Mouse (Mus musculus): ENCODE measurements around the gene Actl10.
A peak's percentile ranks its signal among the peaks of the same experiment; 100 is the strongest.

The Actl10 gene

GRCm38 (mm10) chr2:154581421-154581820, 29.8 kb downstream of the Actl10 start:
- DNase-seq (ENCODE audit: low spot score in 2 of 2), result no peak

DNA sequence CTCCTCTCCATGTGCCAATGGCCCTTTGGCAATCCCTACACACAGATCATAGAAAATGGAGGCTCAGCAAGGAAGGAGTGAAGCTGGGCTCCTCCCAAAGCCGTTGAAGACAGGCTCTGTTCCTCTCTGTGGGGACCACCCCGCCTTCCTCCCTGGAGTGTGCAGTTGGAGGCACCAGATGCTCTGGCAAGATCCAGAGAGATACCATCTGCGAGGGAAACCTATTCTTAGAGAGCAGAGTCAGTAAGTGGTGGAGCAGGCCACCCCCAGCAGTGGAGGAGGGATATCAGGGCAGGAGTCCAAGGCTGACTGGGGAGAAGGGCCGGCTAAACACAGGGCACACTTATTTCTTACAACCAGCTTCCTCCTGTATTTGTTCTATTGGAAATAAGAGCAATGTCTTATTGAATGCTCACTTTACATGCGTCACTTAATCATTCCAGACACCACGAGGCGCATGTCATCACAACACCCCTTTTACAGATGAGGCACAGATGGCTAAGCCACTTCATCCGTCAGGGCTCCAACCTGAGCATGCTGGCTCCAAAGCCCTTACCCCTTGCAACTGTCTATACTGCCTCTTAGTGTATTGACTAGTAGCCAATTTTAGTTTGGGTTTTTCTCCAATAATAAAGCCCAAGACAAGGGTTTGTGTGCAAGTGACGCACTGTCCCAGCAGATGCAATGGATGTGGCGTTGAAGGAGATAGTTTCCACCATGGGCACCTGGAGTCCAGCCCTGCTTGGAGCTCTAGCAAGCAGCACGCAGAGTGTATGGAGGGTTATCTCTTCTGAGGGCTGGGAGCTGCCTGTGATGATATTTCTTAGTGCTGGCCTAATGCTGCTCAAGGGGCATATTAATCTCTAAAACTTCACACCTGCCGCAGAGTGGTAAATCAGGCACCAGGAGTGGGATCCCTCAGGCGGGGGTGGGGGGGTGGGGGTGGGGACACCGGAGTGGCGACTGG, 32.6 kb downstream of the Actl10 start:
- no peak for DNase-seq (ENCODE audit: low spot score in 2 of 2)

GRCm38 (mm10) chr2:154584931-154585601, 33.5 kb downstream of the Actl10 start:
- no peak for DNase-seq (ENCODE audit: low spot score in 2 of 2)

DNA sequence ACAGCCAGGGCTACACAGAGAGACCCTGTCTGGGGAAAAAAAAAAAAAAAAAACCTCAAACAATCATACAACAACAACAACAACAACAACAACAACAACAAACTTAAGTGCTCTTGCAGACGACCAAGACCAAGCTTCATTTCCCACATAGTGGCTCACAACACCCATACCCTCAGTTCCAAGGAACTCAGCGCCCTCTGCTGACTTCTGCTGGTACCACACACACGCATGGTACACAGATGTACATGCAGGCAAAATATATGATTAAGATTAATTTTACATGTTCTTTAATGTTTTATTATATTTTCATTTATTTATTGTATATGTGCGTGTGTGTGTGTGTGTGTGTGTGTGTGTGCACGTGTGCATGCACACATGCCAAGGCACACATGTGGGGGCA, 34.8 kb downstream of the Actl10 start:
- peak in 1 of 2 experiments; percentile 29 for DNase-seq (ENCODE audit: low spot score in 2 of 2)

DNA sequence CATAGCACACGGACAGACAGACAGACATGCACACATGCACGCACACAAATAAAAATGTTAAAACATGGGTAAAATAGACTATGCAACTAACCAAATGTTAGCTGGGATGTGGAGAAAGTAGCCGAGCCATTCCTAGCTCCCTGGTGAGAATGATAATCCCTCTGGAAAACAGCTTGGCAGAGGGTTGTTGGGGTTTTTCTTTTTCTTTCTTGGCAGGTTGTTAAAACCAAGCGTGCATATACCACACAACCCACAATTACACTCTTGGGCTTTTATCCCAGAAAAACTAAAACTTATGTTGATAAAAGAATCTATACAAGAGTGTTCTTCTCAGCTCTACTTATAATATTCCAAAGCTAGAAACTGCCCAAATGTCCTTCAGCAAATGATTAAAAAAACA, 37.5 kb downstream of the Actl10 start:
- DNase-seq (ENCODE audit: low spot score in 2 of 2), result no peak

DNA sequence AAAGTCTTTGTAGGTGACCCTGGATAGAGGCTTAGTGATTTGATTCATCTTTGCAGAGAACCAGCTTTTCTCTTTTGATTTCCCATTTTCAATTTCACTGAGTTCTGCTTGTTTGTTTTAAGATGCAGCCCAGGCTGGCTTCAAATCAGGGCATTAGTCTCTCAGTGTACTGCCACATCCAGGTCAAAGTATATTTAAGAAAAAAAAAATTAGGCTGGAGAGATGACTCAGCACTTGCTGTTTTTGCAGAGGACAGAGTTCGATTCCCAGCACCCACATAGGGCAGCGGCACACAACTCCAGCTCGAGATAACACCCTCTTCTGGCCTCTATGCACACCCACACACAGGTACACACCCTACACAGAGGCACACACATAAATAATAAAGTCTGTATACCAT, 39.7 kb downstream of the Actl10 start:
- DNase-seq (ENCODE audit: low spot score in 2 of 2), result no peak

GRCm38 (mm10) chr2:154593025-154593424, 41.4 kb downstream of the Actl10 start:
- DNase-seq (ENCODE audit: low spot score in 2 of 2), result peak in 1 of 2 experiments; percentile 49

- DNase-seq (ENCODE audit: low spot score in 2 of 2), result no peak
Observed at GRCm38 (mm10) chr2:154595775-154596174, 44.2 kb downstream of the Actl10 start.

DNA sequence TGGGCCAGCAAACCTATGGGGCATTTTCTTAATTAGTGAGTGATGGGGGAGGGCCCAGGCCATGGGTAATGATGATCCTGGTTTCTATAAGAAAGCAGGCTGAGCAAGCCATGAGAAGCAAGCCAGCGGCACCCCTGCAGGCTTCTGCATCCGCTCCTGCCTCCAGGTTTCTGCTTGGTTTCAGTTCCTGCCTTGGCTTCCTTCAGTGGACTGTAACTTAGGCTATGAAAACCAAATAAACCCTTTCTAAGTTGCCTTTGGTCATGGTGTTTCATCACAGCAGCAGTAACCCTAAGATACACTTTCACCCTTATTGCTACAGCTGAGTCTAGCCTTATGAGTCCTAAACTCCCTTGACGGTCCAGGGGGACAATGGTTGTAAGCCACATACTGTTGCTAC, 45.8 kb downstream of the Actl10 start:
- no peak for DNase-seq (ENCODE audit: low spot score in 2 of 2)

- no peak for DNase-seq (ENCODE audit: low spot score in 2 of 2)
Observed at GRCm38 (mm10) chr2:154600586-154600985, 49.0 kb downstream of the Actl10 start.

DNA sequence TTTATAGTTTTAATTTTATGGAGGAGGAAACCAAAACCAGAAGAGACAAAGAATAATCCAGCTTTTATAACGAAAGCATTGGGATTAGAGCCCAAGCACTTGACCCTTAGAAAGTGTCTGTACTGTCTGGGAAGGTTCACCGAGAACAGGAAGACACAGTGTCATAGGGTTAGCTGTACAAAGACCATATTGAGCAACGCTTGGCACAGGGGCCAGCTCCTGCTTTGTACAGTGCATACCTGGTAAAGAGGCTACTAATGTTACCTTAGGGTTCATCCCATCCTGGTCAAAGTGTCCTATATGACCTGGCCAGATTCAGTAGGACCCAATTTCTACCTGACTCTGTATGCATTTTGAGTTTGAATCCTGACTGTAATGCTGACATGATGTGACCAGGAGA, 49.7 kb downstream of the Actl10 start:
- DNase-seq (ENCODE audit: low spot score in 2 of 2), result no peak
